Mouse (Mus musculus) neural tube, embryonic 14.5 days (tissue): ENCODE data around the gene Olfr1537. TPM values are rescaled to one million over a fixed set of nuclear protein-coding genes. Genes with fewer than 3 reads are reported as not detected.

ENCODE experiments used
- ATAC-seq: fragments of 200-750 bp; cut with Nextera tagmentation; 2 replicates; pipeline ENCODE4 v1.8.0; 2017; ENCODE audit warnings: low read depth, mild to moderate bottlenecking, moderate TSS enrichment, moderate library complexity
- H3K27ac ChIP-seq: fragments of 300-500 bp; sonication (generic); 2 replicates; pipeline ENCODE4 v1.5.1; 2014; ENCODE audit warnings: low read depth, mild to moderate bottlenecking, control low read depth, low read length, moderate library complexity, mixed read lengths
- H3K27me3 ChIP-seq: fragments of 300-500 bp; sonication (generic); 2 replicates; pipeline ENCODE4 v1.6.1; 2014; ENCODE audit warnings: low read length; ENCODE audit not compliant: control insufficient read depth, insufficient read depth
- H3K36me3 ChIP-seq: fragments of 300-500 bp; sonication (generic); 2 replicates; pipeline ENCODE4 v1.6.1; 2014; ENCODE audit warnings: low read length, mixed read lengths; ENCODE audit not compliant: control insufficient read depth, insufficient read depth
- H3K4me1 ChIP-seq: fragments of 300-500 bp; sonication (generic); 2 replicates; pipeline ENCODE4 v1.6.1; 2014; ENCODE audit warnings: low read length; ENCODE audit not compliant: control insufficient read depth, insufficient read depth
- H3K4me2 ChIP-seq: fragments of 300-500 bp; sonication (generic); 2 replicates; pipeline ENCODE4 v1.6.1; 2014; ENCODE audit warnings: mild to moderate bottlenecking, low read depth, low read length, control low read depth
- H3K4me3 ChIP-seq: fragments of 300-500 bp; sonication (generic); 2 replicates; pipeline ENCODE4 v1.5.1; 2014; ENCODE audit warnings: low read depth, low read length, control low read depth, mixed read lengths
- H3K9ac ChIP-seq: fragments of 300-500 bp; sonication (generic); replicated peaks from 2 replicates; pipeline ENCODE4 v1.6.1; 2014; ENCODE audit warnings: low read depth, mild to moderate bottlenecking, control low read depth, low read length, mixed read lengths
- H3K9me3 ChIP-seq: fragments of 300-500 bp; sonication (generic); 2 replicates; pipeline ENCODE4 v1.6.1; 2016; ENCODE audit warnings: low read length; ENCODE audit not compliant: control insufficient read depth
- WGBS: fragments of 180-500 bp; shearing (Covaris S2); extraction: QIAGEN DNeasy Blood & Tissue Kit; methylation state at CpG from one replicate; pipeline ENCODE4 v1.1.7; 2014; 5-methylcytosine and 5-hydroxymethylcytosine counted together
- polyA plus RNA-seq: library from polyadenylated mRNA; unstranded; fragments of >200 nt; fragmentation: Nextera tagmentation; extraction: Ambion mirVana; gene quantifications from 2 replicates; pipeline ENCODE4 v1.2.1, GENCODE M21; 2014

The Olfr1537 gene
- polyA plus RNA-seq = not detected in 2 replicates

- no peaks in the 10 kb centered on the region for H3K9me3 ChIP-seq
- no peaks in the 10 kb centered on the region for H3K36me3 ChIP-seq
- H3K27me3 ChIP-seq = no peaks in the 10 kb centered on the region
- H3K27ac ChIP-seq = no peak within 1 kb of the TSS
- no peak for ATAC-seq
- WGBS = 81% methylated on average over 1 of the region's 1 CpGs
- H3K4me1 ChIP-seq = no peaks in the 10 kb centered on the region
- H3K9ac ChIP-seq = no peak within 1 kb of the TSS
- no peak within 1 kb of the TSS for H3K4me3 ChIP-seq
- H3K4me2 ChIP-seq = no peak within 1 kb of the TSS
Measured at GRCm38 (mm10) chr9:39249894-39250293, at the start of gene Olfr1537. Olfr1537 (minus strand) TSS chr9:39249994.

- H3K4me2 ChIP-seq = no peak overlapping the region
- H3K4me1 ChIP-seq = no peaks in the 10 kb centered on the region
- ATAC-seq = no peak
- WGBS = 78% methylated on average over 2 of the region's 2 CpGs
- no peaks in the 10 kb centered on the region for H3K36me3 ChIP-seq
- no peak overlapping the region for H3K4me3 ChIP-seq
- no peaks in the 10 kb centered on the region for H3K27me3 ChIP-seq
- no peak overlapping the region for H3K27ac ChIP-seq
- no peaks in the 10 kb centered on the region for H3K9me3 ChIP-seq
- no peak overlapping the region for H3K9ac ChIP-seq
Measured at GRCm38 (mm10) chr9:39287136-39287535, 37.3 kb upstream of the Olfr1537 start.

GRCm38 (mm10) chr9:39276718-39277117 lies 26.9 kb upstream of the Olfr1537 start, which contains the start of gene Olfr945:
Olfr945 (minus strand) TSS chr9:39276818.
- Histone ChIP-seq H3K27ac (no peak within 1 kb of the TSS), H3K4me3 (no peak within 1 kb of the TSS), H3K4me1 (no peaks in the 10 kb centered on the region), H3K9me3 (no peaks in the 10 kb centered on the region), H3K27me3 (no peaks in the 10 kb centered on the region), H3K9ac (no peak within 1 kb of the TSS), H3K36me3 (no peaks in the 10 kb centered on the region), H3K4me2 (no peak within 1 kb of the TSS)
- 87% methylated on average over 3 of the region's 3 CpGs for WGBS
- no peak for ATAC-seq

GRCm38 (mm10) chr9:39201620-39202019 lies 48.2 kb downstream of the Olfr1537 start, which contains the start of gene Olfr944:
Olfr944 (plus strand) TSS chr9:39201920.
- Histone ChIP-seq H3K4me3 (no peak within 1 kb of the TSS), H3K36me3 (no peaks in the 10 kb centered on the region), H3K27me3 (no peaks in the 10 kb centered on the region), H3K27ac (no peak within 1 kb of the TSS), H3K4me2 (no peak within 1 kb of the TSS), H3K9me3 (no peaks in the 10 kb centered on the region), H3K4me1 (no peaks in the 10 kb centered on the region), H3K9ac (no peak within 1 kb of the TSS)
- no peak for ATAC-seq

Other genes with a start within 250 kb of the Olfr1537 start
- not detected in 2 replicates for gene Olfr146, start 226.6 kb downstream of the Olfr1537 start, polyA plus RNA-seq
- not detected in 2 replicates for gene Olfr937, start 185.0 kb downstream of the Olfr1537 start, polyA plus RNA-seq
- gene Olfr938, start 171.1 kb downstream of the Olfr1537 start, polyA plus RNA-seq = not detected in 2 replicates
- gene Olfr27, start 121.9 kb downstream of the Olfr1537 start, polyA plus RNA-seq = not detected in 2 replicates
- gene Olfr943, start 83.7 kb downstream of the Olfr1537 start, polyA plus RNA-seq = not detected in 2 replicates
- not detected in 2 replicates for gene Olfr944, start 48.1 kb downstream of the Olfr1537 start, polyA plus RNA-seq
- gene Olfr945, start 26.8 kb upstream of the Olfr1537 start, polyA plus RNA-seq = not detected in 2 replicates
- not detected in 2 replicates for gene Olfr948, start 76.1 kb upstream of the Olfr1537 start, polyA plus RNA-seq
- gene Olfr951, start 137.4 kb upstream of the Olfr1537 start, polyA plus RNA-seq = not detected in 2 replicates
- gene Olfr952, start 177.2 kb upstream of the Olfr1537 start, polyA plus RNA-seq = not detected in 2 replicates
- gene Olfr954, start 206.7 kb upstream of the Olfr1537 start, polyA plus RNA-seq = not detected in 2 replicates
- gene Olfr955, start 221.9 kb upstream of the Olfr1537 start, polyA plus RNA-seq = not detected in 2 replicates
- gene Olfr44, start 244.0 kb upstream of the Olfr1537 start, polyA plus RNA-seq = not detected in 2 replicates